Mouse (Mus musculus): ENCODE measurements at regions not wholly inside any gene's neighbourhood (a gene's known extent, or its start where the extent isn't known, plus 50 kb on each side); places are given as distances from the start of the nearest gene placed in this dataset.

DNA sequence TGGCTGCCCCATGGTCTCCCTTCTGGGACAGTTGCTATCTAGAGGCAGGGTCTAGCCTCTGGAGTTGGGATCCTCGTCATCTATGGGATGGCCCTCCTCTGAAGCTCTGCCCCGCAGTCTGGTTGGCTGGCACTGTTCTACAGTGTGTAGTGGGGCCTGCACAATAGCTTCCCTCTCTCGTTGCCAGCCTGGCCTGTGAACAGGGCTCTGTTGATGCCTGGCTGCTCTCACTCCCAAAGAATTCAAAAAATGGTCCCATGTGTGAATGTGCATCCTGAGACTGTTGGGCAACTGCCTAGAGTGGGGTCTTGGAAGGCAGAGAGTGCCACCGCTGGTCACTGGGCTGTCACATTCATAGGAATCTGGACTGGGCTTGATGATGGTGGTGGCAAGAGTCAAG lies 53.8 kb upstream of the Ccnd1 start:
- no peak for DNase-seq (ENCODE audit: low spot score in 2 of 2)

DNA sequence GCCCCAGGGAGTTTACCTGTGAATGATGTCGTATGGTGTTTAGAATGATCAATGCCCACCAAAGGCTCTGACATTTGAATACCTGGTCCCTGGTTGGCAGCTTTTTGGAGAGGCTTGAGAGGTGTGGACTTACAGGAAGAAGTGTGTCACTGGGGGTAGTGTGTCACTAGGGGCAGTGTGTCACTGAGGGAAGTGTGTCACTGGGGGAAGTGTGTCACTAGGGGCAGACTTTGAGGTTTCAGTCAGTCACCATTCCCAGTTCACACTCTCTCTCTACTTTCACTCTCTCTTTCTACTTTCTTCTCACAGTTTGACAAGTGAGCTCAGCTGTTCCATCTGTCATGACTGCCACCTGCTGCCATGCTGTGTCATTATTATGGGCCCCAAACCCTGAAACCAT lies 52.0 kb upstream of the Ccnd1 start:
- no peak for DNase-seq (ENCODE audit: low spot score in 2 of 2)
